Mouse (Mus musculus) testis, adult 2 months (tissue): ENCODE results near the gene Card6.

Experiments
- CTCF ChIP-seq: fragments of 200-500 bp; IDR thresholded peaks from 2 replicates; pipeline ENCODE4 v1.5.1; 2012; ENCODE audit warnings: low read depth, mild to moderate bottlenecking, inconsistent platforms, low read length, moderate library complexity; ENCODE audit not compliant: control insufficient read depth, insufficient read depth, insufficient replicate concordance
- POLR2A ChIP-seq: fragments of 200-500 bp; IDR thresholded peaks from 2 replicates; pipeline ENCODE4 v1.6.1; 2012; ENCODE audit warnings: low read depth, mild to moderate bottlenecking, inconsistent platforms, low read length, moderate library complexity; ENCODE audit not compliant: control insufficient read depth

DNA sequence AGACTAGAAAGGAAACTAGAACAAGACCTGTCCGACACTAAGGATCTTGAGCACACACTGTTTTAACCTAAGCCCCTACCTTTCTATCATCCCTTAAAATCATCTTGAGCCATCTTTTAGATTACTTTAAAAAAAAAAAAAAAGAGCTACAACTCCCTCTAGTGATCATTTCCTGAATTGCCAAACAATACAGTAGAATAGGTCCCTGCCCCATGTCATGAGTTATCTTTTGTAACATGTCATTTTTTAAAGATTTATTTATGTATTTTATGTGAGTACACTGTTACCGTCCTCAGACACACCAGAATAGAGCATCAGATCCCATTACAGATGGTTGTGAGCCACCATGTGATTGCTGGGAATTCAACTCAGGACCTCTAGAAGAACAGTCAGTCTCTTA lies 2.0 kb downstream of the Card6 start:
- TF ChIP-seq CTCF, result no peak
- no peak for TF ChIP-seq POLR2A
